Mouse (Mus musculus): ENCODE measurements around the gene Zscan21.

Gene Zscan21

GRCm38 (mm10) chr5:138118041-138118440, 1.3 kb downstream of the Zscan21 start:
- in situ Hi-C loops (cut with MseI, MboI) = no loop called here

- in situ Hi-C loops (cut with MseI, MboI) = no loop called here
Measured at GRCm38 (mm10) chr5:138132425-138133064, 15.8 kb downstream of the Zscan21 start.

GRCm38 (mm10) chr5:138137257-138137656, 20.6 kb downstream of the Zscan21 start:
- in situ Hi-C loops (cut with MseI, MboI) = no loop called here

DNA sequence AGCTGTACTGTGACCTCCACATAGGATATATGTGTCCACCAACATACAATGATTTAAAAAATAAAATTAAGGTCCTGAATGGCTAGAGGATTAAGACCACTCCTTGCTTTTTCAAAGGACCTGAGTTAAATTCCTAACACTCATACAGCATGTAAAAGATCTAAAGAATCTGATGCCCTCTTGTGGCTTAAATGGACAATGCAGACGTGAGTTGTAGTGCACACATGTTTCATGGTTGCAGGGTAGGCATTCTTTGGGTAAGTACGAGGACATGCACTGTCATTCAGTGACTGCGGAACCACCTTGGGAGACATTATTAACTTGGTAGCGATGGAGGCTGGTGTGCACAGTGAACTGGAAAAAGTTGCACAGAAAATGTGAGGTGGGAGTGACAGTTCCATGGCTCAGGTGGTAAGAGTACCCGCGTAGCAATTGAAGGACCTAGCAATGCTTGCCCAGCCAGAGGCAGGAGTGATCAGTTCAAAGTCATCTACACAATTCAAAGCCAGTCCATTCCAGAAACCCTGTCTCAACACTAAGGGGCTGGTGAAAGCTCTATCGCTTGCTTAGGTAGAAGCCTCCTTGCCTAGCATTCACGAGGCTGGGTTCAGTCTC, 21.3 kb downstream of the Zscan21 start:
- in situ Hi-C loops (cut with MseI, MboI) = no loop called here

- in situ Hi-C loops (cut with MseI, MboI) = no loop called here
Measured at GRCm38 (mm10) chr5:138138585-138138984, 21.9 kb downstream of the Zscan21 start.

DNA sequence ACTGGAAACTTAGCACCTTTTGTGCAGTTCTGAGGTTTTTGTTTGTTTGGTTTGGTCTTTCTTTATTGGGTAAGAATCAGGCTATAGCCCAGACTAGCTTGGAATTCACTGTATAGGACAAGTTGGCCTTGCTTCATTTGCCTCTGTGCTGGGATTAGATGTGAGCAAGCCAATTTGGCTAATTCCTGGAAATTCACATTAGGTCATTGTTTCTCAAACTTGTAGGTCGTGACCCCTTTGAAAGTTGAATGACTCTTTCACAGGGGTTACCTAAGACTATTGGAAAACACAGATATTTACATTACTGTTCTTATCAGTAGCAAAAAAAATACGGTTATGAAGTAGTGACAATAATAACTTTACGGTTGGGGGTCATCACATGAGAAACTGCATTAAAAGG, 37.7 kb downstream of the Zscan21 start:
- in situ Hi-C loops (cut with MseI, MboI) = no loop called here

GRCm38 (mm10) chr5:138155443-138155976, 38.8 kb downstream of the Zscan21 start, which contains the start of gene Zfp113:
Gene Zfp113, minus strand, starts transcription at chr5:138155744.
- in situ Hi-C loops (cut with MseI, MboI) = no loop called here

GRCm38 (mm10) chr5:138160224-138160762, 43.6 kb downstream of the Zscan21 start:
- in situ Hi-C loops (cut with MseI, MboI) = no loop called here

DNA sequence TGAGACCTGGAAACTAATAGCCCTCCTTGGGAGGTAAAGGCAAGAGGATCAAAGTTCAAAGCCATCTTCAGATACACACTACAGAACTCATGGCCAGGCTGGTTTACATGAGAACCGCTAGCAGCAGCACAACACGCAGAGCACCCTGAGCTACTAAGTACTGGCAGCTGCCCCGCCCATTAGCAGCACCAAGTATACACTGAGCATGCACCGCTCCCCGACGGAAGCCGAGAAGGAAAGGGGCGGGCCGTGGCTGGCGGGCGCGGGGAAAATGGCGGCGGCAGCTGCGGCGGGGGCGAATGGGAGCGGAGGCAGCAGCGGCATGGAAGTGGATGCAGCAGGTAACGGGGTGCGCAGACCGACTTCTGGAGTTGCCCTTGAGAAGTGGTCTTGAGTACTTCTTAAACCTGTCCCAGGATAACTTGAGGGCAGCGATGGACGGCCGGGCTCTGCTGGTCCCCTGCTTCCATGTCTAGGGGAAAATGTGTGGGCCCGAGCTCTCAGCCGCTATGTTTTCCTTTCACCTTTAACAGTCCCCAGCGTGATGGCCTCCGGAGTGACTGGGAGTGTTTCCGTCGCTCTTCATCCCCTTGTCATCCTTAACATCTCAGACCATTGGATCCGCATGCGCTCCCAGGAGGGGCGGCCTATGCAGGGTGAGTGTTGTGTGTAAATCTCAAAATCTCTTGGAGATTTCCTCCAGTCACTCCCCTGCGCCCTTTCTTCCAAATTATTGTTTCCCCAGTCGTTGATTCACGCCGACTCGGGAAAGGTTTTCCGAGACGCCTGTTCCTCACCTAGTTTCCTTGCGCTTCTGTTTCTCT, 44.4 kb downstream of the Zscan21 start, which contains the start of gene Cops6:
Gene Cops6, plus strand, starts transcription at position 230 of the 824 bp plus-strand sequence.
- in situ Hi-C loops (cut with MseI, MboI) = no loop called here

- in situ Hi-C loops (cut with MseI, MboI) = no loop called here
Measured at GRCm38 (mm10) chr5:138163046-138163445, 46.3 kb downstream of the Zscan21 start.

DNA sequence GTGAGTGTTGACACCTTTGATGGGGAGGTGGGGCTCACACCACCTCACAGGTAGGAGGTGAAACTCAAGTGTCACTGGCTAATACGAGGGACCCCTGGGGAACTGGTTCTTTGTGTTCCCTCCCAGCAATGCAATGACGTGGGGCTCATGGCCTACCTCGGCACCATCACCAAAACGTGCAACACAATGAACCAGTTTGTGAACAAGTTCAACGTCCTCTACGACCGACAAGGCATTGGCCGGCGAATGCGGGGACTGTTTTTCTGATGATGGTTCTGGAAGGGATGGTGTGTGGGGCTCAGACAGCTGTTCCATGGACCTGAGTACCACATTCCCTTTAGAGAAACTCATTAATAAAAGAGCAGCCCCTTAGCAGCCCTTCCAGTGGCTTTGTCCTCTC, 46.9 kb downstream of the Zscan21 start:
- in situ Hi-C loops (cut with MseI, MboI) = no loop called here

- in situ Hi-C loops (cut with MseI, MboI) = no loop called here
Measured at GRCm38 (mm10) chr5:138165594-138165993, 48.9 kb downstream of the Zscan21 start.

DNA sequence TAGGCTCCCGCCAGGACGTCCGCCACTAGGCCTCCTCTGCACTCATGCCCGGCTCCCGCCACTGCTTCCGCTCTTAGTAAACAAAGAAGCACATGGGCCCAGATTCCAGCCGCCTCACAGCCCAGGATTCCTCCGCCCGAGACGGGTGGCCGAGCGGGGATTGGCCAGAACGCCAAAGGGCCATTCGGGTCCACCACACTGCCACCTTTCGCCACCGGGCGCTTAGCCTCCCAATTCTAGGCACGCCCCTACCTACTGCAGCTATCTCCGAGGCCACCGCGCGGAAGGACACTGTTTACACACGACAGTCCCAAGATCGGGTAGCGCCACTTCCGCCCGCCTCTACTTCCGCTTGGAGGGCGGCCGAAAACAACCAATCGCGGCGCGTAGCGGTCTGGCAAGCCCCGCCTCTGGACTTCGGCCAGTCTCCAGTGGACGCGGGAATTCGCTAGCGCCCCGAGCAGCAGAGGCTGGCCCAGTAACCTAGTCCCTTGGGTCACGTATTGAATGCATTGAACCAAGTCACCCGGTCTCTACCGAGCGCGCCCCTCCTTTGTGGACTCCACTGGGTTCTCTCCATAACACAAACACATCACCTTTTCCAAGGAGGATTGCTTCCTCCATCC, 54.3 kb downstream of the Zscan21 start:
- in situ Hi-C loops (cut with MseI, MboI) = no loop called here

DNA sequence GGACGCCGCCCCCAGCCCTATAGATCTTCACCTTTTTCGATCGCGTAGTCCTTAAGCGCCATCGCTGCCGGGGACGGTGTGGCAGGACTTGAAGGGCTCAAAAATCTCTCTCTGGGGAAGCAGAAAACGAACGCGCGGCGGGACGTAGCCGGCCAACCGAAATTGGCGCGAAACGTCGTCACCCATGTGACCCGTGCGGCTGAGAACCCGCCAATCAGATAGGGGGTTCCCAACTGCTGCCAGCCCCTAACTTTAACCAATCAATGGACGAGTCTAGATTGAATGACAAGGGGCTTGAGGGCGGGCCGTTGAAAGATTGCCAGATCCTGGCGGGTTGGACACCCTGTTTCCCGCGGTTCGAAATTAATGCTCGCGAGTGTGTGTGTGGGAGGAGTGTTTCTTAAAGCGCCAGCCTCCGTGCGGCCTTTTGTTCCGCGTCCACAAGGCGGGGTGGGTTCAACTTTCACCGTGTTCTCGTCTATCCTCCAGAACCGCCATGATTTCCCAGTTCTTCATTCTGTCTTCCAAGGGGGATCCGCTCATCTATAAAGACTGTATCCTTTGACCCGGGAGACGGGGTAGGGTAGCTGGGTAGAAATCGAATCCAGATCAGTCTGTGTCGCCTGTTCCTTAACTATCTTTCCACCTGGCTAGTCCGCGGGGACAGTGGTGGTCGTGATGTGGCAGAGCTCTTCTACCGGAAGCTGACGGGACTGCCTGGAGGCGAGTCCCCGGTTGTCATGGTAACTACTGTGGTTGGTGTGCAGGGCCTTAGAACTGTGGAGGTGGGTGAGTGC, 55.2 kb downstream of the Zscan21 start, which contains the start of the genes Ap4m1 and Mcm7:
Gene Ap4m1, plus strand, starts transcription at position 308 of the 797 bp plus-strand sequence.
Gene Mcm7, minus strand, starts transcription at position 728 of the 797 bp plus-strand sequence.
- in situ Hi-C loops (cut with MseI, MboI) = no loop called here

DNA sequence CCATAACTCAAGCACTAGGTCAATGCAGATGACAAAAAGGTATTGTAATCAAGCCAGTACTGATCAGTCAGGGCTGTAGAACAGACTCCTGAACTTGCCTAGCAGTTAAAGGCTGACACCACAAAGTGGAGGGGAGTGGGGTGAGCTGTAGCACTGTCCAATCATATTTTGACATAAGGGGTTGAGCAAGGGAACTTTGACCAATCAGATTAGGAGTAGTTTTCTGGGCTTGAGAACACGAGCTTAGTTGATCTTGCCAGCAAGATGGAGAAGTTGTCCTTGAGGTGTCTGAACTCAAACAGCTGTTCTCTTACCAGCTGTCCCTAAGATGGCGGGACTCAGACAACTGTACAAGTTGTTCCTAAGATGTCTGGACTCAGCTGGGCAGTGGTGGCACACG, 56.5 kb downstream of the Zscan21 start:
- in situ Hi-C loops (cut with MseI, MboI) = no loop called here

Data from mouse trophoblast stem cell (cell line).